Mouse (Mus musculus) limb, embryonic 13.5 days (tissue): ENCODE data around the gene Psmc3. TPM values are rescaled to one million over a fixed set of nuclear protein-coding genes. Genes with fewer than 3 reads are reported as not detected.
A peak's percentile ranks its signal among the peaks of the same experiment; 100 is the strongest.
"Not testable (repeated sequence)": the region's sequence is repeated elsewhere in the genome, so short reads cannot be mapped to it uniquely, and the experiment has no call there.

Experiments
- ATAC-seq: fragments of 200-750 bp; cut with Nextera tagmentation; 2 replicates; pipeline ENCODE4 v1.8.0; 2017; ENCODE audit warnings: low read depth, moderate number of reproducible peaks, moderate TSS enrichment; ENCODE audit not compliant: low FRiP score
- H3K27ac ChIP-seq: fragments of 300-500 bp; sonication (generic); 2 replicates; pipeline ENCODE4 v1.5.1; 2015; ENCODE audit warnings: inconsistent platforms, mild to moderate bottlenecking, moderate library complexity
- H3K27me3 ChIP-seq: fragments of 300-500 bp; sonication (generic); 2 replicates; pipeline ENCODE4 v1.6.1; 2015; ENCODE audit warnings: mild to moderate bottlenecking, inconsistent platforms
- H3K36me3 ChIP-seq: fragments of 300-500 bp; sonication (generic); 2 replicates; pipeline ENCODE4 v1.6.1; 2015; ENCODE audit warnings: inconsistent platforms, mild to moderate bottlenecking, moderate library complexity
- H3K4me1 ChIP-seq: fragments of 300-500 bp; sonication (generic); 2 replicates; pipeline ENCODE4 v1.6.1; 2015; ENCODE audit warnings: inconsistent platforms
- H3K4me2 ChIP-seq: fragments of 300-500 bp; sonication (generic); replicated peaks from 2 replicates; pipeline ENCODE4 v1.6.1; 2015; ENCODE audit warnings: inconsistent platforms, mild to moderate bottlenecking, moderate library complexity
- H3K4me3 ChIP-seq: fragments of 300-500 bp; sonication (generic); 2 replicates; pipeline ENCODE4 v1.5.1; 2015; ENCODE audit warnings: moderate library complexity, mild to moderate bottlenecking, inconsistent platforms
- H3K9ac ChIP-seq: fragments of 300-500 bp; sonication (generic); 2 replicates; pipeline ENCODE4 v1.6.1; 2015; ENCODE audit warnings: mild to moderate bottlenecking, inconsistent platforms
- H3K9me3 ChIP-seq: fragments of 300-500 bp; sonication (generic); 2 replicates; pipeline ENCODE4 v1.6.1; 2016; ENCODE audit warnings: inconsistent platforms
- WGBS: fragments of 180-500 bp; shearing (Covaris S2); methylation state at CpG from one replicate; pipeline ENCODE4 v1.1.7; 2015; 5-methylcytosine and 5-hydroxymethylcytosine counted together
- polyA plus RNA-seq: library from polyadenylated mRNA; unstranded; fragments of >200 nt; fragmentation: Nextera tagmentation; extraction: Ambion mirVana; gene quantifications from 2 replicates; pipeline ENCODE4 v1.2.1, GENCODE M21; 2015

Gene Psmc3
- polyA plus RNA-seq, 1 experiment from 2014 or later, result 316 TPM

- no peak for ATAC-seq
- Histone ChIP-seq H3K27me3 (no peaks in the 10 kb centered on the region), H3K9ac (no peak overlapping the region), H3K4me1 (0 out of 2 replicates have a peak, but pooled peaks cover 3% of the 10 kb centered on the region), H3K27ac (no peak overlapping the region; the same call in 1 of the 2 replicates), H3K4me2 (no peak overlapping the region), H3K9me3 (no peaks in the 10 kb centered on the region), H3K36me3 (no peaks in the 10 kb centered on the region), H3K4me3 (no peak overlapping the region)
- 92% methylated on average over 5 of the region's 5 CpGs for WGBS
Observed at GRCm38 (mm10) chr2:91109807-91110385, 56.1 kb downstream of the Psmc3 start.

DNA sequence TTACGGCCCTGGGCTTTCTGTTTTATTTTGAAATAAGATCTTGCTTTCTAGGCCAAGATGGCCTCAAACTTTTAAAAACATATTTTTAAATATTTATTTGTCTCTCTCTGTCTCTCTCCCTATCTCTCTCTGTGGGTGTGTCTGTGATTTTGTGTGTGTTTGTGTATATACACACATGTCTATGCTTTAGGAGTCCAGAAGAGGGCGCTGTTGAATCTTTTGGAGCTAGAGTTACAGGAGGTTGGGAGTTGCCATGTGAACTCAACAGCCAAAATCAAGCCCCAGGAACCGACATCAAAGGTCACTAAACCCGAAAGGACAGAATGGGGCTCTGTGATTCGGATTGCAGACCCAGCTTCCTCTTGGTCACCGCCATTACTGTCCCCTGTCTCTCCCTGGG is 56.6 kb downstream of the Psmc3 start:
- H3K27me3 ChIP-seq, result no peaks in the 10 kb centered on the region
- no peak for ATAC-seq
- H3K4me3 ChIP-seq, result no peak overlapping the region
- WGBS, result 72% methylated on average over 6 of the region's 6 CpGs
- no peaks in the 10 kb centered on the region for H3K36me3 ChIP-seq
- H3K27ac ChIP-seq, result no peak overlapping the region
- no peak overlapping the region for H3K4me2 ChIP-seq
- H3K4me1 ChIP-seq, result 0 out of 2 replicates have a peak, but pooled peaks cover 5% of the 10 kb centered on the region
- H3K9ac ChIP-seq, result no peak overlapping the region
- H3K9me3 ChIP-seq, result no peaks in the 10 kb centered on the region

DNA sequence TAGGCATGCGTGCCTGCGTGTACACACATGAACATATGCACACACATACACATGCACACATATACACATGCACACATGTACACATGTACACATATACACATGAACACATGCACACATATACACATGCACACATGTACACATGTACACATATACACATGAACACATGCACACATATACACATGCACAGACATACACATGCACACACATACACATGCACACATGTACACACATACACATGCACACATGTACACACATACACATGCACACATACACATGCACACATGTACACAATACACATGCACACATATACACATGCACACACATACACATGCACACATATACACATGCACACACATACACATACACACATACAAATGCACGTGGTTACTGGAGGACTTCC is 58.0 kb downstream of the Psmc3 start:
- H3K4me1 ChIP-seq, H3K4me2 ChIP-seq, H3K36me3 ChIP-seq, ATAC-seq, H3K4me3 ChIP-seq, H3K9ac ChIP-seq, H3K27ac ChIP-seq, H3K27me3 ChIP-seq, H3K9me3 ChIP-seq: not testable (repeated sequence)
- WGBS, result 89% methylated on average over 3 of the region's 3 CpGs

- Histone ChIP-seq H3K9me3 (no peaks in the 10 kb centered on the region), H3K4me2 (no peak overlapping the region), H3K27ac (no peak overlapping the region), H3K4me1 (0 out of 2 replicates have a peak, but pooled peaks cover 7% of the 10 kb centered on the region), H3K27me3 (peaks cover 11% of the 10 kb centered on the region), H3K36me3 (no peaks in the 10 kb centered on the region), H3K9ac (no peak overlapping the region), H3K4me3 (no peak overlapping the region)
- no peak for ATAC-seq
- WGBS, result 51% methylated on average over 4 of the region's 4 CpGs
Observed at GRCm38 (mm10) chr2:91112491-91112890, 58.7 kb downstream of the Psmc3 start.

DNA sequence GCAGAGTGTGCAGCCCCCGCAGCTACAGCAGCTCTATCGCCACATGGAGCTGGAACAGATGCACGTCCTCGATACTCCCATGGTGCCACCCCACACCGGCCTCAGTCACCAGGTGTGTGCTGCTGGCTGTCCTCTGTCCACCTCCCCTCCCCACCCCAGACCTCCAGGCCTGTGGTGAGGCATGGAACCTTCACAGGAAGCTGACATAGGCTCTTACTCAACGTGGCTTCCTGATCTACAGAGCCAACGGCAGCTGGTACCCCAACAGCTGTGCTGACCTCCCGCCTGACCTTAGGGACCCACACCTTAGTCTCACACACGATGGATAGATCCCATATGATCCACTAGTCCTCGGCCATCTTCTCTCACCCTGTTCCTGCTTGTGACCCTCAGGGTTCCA is 59.5 kb downstream of the Psmc3 start:
- H3K27me3 ChIP-seq, result peaks cover 14% of the 10 kb centered on the region
- 73% methylated on average over 10 of the region's 10 CpGs for WGBS
- no peak overlapping the region for H3K9ac ChIP-seq
- ATAC-seq, result no peak
- H3K9me3 ChIP-seq, result no peaks in the 10 kb centered on the region
- H3K4me2 ChIP-seq, result no peak overlapping the region
- no peaks in the 10 kb centered on the region for H3K36me3 ChIP-seq
- H3K27ac ChIP-seq, result no peak overlapping the region
- 0 out of 2 replicates have a peak, but pooled peaks cover 7% of the 10 kb centered on the region for H3K4me1 ChIP-seq
- H3K4me3 ChIP-seq, result no peak overlapping the region

DNA sequence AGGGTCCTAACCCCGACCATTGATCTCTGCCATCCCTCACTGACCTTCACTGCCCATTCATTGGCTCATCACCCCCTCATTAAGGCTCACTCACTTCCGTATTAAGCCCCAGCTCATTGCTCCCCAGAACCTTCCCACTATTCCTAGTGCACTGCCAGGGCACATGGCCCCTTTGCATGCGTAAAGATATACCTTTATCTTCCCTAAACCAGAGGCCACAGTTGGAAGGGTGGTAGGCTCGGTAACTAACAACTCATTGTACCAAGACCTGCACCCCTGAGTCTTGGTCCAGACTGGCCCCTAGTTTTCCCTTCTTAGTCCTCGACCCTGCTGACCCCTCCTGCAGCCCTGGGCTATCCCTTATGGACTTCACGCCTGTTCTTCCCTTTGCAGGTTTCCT is 60.0 kb downstream of the Psmc3 start:
- no peaks in the 10 kb centered on the region for H3K36me3 ChIP-seq
- no peak overlapping the region for H3K4me3 ChIP-seq
- no peak for ATAC-seq
- no peak overlapping the region for H3K9ac ChIP-seq
- H3K27ac ChIP-seq, result no peak overlapping the region
- WGBS, result 69% methylated on average over 6 of the region's 6 CpGs
- 0 out of 2 replicates have a peak, but pooled peaks cover 7% of the 10 kb centered on the region for H3K4me1 ChIP-seq
- no peaks in the 10 kb centered on the region for H3K9me3 ChIP-seq
- H3K4me2 ChIP-seq, result no peak overlapping the region
- peaks cover 14% of the 10 kb centered on the region for H3K27me3 ChIP-seq

GRCm38 (mm10) chr2:91114781-91115577 is 61.2 kb downstream of the Psmc3 start:
- peak; percentile 57 for ATAC-seq
- Histone ChIP-seq H3K9ac (peak overlapping the region; percentile 79), H3K4me3 (peak overlapping the region; percentile 50), H3K9me3 (no peaks in the 10 kb centered on the region), H3K4me2 (peak overlapping the region; percentile 87), H3K27me3 (peaks cover 14% of the 10 kb centered on the region), H3K36me3 (no peaks in the 10 kb centered on the region), H3K27ac (no peak overlapping the region), H3K4me1 (0 out of 2 replicates have a peak, but pooled peaks cover 7% of the 10 kb centered on the region)
- 13% methylated on average over 32 of the region's 42 CpGs for WGBS

GRCm38 (mm10) chr2:91115578-91115970 is 61.8 kb downstream of the Psmc3 start:
- no peak overlapping the region for H3K27ac ChIP-seq
- H3K27me3 ChIP-seq, result peaks cover 14% of the 10 kb centered on the region
- H3K9me3 ChIP-seq, result no peaks in the 10 kb centered on the region
- peak overlapping the region; percentile 79 for H3K9ac ChIP-seq
- WGBS, result 39% methylated on average over 12 of the region's 12 CpGs
- peak overlapping the region; percentile 87 for H3K4me2 ChIP-seq
- H3K36me3 ChIP-seq, result no peaks in the 10 kb centered on the region
- H3K4me1 ChIP-seq, result 0 out of 2 replicates have a peak, but pooled peaks cover 7% of the 10 kb centered on the region
- peak overlapping the region; percentile 50 for H3K4me3 ChIP-seq
- no peak for ATAC-seq

Other genes with a start within 250 kb of the Psmc3 start
- 200 and 206 TPM in 2 replicates for gene Mtch2, start 206.9 kb upstream of the Psmc3 start, polyA plus RNA-seq
- 26.8 and 27.0 TPM in 2 replicates for gene C1qtnf4, start 168.1 kb upstream of the Psmc3 start, polyA plus RNA-seq
- 46.0 and 49.2 TPM in 2 replicates for gene Kbtbd4, start 149.3 kb upstream of the Psmc3 start, polyA plus RNA-seq
- gene Ndufs3, start 149.2 kb upstream of the Psmc3 start, polyA plus RNA-seq, result 215 and 224 TPM in 2 replicates
- gene Celf1, start 113.6 kb upstream of the Psmc3 start, polyA plus RNA-seq, result 80.3 and 89.7 TPM in 2 replicates
- gene Rapsn, start 18.4 kb upstream of the Psmc3 start, polyA plus RNA-seq, result 18.3 and 19.2 TPM in 2 replicates
- 59.9 and 67.5 TPM in 2 replicates for gene Slc39a13, start 16.4 kb downstream of the Psmc3 start, polyA plus RNA-seq
- 4.6 and 6.0 TPM in 2 replicates for gene Spi1, start 28.4 kb downstream of the Psmc3 start, polyA plus RNA-seq
- gene Mybpc3, start 64.1 kb downstream of the Psmc3 start, polyA plus RNA-seq, result not detected in 2 replicates
- 10.8 and 11.8 TPM in 2 replicates for gene Madd, start 129.8 kb downstream of the Psmc3 start, polyA plus RNA-seq
- 1.7 TPM in 2 replicates for gene Nr1h3, start 148.8 kb downstream of the Psmc3 start, polyA plus RNA-seq
- 30.2 and 34.6 TPM in 2 replicates for gene Acp2, start 148.9 kb downstream of the Psmc3 start, polyA plus RNA-seq
- 23.6 and 26.7 TPM in 2 replicates for gene Ddb2, start 183.0 kb downstream of the Psmc3 start, polyA plus RNA-seq
- gene Pacsin3, start 201.9 kb downstream of the Psmc3 start, polyA plus RNA-seq, result 44.8 and 47.4 TPM in 2 replicates
- 89.0 and 91.6 TPM in 2 replicates for gene Arfgap2, start 211.0 kb downstream of the Psmc3 start, polyA plus RNA-seq